Mouse (Mus musculus) lung, adult 2 months (tissue): ENCODE measurements at regions not wholly inside any gene's neighbourhood (a gene's known extent, or its start where the extent isn't known, plus 50 kb on each side); places are given as distances from the start of the nearest gene placed in this dataset.

Experiments
- CTCF ChIP-seq: fragments of 200-500 bp; IDR thresholded peaks from 2 replicates; pipeline ENCODE4 v1.5.1; 2011; ENCODE audit warnings: mild to moderate bottlenecking, low read length, control low read depth; ENCODE audit not compliant: insufficient read depth
- POLR2A ChIP-seq: fragments of 200-500 bp; IDR thresholded peaks from 2 replicates; pipeline ENCODE4 v1.6.1; 2011; ENCODE audit warnings: low read depth, mild to moderate bottlenecking, control low read depth, low read length, borderline replicate concordance; ENCODE audit errors: extremely low read depth

DNA sequence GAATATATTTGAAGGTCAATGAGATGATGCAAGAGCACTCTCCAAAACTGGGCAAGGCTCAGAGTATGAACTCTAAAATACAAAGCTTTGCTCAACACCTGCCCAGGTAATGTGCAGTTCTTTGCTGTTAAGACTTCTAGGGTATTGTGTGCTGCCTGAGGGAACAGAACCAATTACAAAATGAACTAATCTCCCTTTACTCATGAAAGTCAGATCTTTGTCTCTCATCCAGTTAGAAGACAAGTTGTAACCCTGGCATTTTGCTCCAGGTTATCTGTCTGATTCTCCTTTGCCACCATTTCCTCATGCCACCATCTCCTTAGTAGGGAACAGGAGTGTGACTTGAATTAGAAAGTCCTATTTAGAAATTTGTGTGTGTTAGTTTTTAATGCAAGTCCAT lies 243.5 kb upstream of the P2ry1 start:
- TF ChIP-seq POLR2A (no peak), CTCF (no peak)
